Mouse (Mus musculus) left cerebral cortex, postnatal 14 days (tissue): Measurements from ENCODE around the gene Ankrd52. TPM values are rescaled to one million over a fixed set of nuclear protein-coding genes. Genes with fewer than 3 reads are reported as not detected.
"Not testable (repeated sequence)": the region's sequence is repeated elsewhere in the genome, so short reads cannot be mapped to it uniquely, and the experiment has no call there.

Source experiments
- DNase-seq, 2 experiments: peaks; one replicate each; pipeline ENCODE4 v3.0.0; 2021 to 2022; ENCODE audit warnings: low spot score in 2 of 2, mixed read lengths in 1 of 2
- intact Hi-C: fragments of 180-260 bp; cut with DNase I; formaldehyde crosslinking; loops from one replicate; pipeline ENCODE4 v1.15.1; 2025
- long read RNA-seq, 2 experiments: library from polyadenylated mRNA; stranded (forward); transcript quantifications; one replicate each; pipeline ENCODE4 v2.0.0; 2021
- total RNA-seq, 2 experiments: library from RNA; stranded (reverse); gene quantifications; 2 replicates each; pipeline ENCODE4 v1.2.3; 2021

Gene Ankrd52
- 10 to 100 TPM; 80.3 to 84.3 TPM for total RNA-seq
- long read RNA-seq, experiment 1, partial matches to known transcripts = 0 of 3 reads
- long read RNA-seq, experiment 1, other reads (novel, unspliced or antisense) = 3 of 3 reads
- long read RNA-seq, experiment 2, partial matches to known transcripts = 0 of 4 reads
- long read RNA-seq, experiment 2, other reads (novel, unspliced or antisense) = 4 of 4 reads

DNA sequence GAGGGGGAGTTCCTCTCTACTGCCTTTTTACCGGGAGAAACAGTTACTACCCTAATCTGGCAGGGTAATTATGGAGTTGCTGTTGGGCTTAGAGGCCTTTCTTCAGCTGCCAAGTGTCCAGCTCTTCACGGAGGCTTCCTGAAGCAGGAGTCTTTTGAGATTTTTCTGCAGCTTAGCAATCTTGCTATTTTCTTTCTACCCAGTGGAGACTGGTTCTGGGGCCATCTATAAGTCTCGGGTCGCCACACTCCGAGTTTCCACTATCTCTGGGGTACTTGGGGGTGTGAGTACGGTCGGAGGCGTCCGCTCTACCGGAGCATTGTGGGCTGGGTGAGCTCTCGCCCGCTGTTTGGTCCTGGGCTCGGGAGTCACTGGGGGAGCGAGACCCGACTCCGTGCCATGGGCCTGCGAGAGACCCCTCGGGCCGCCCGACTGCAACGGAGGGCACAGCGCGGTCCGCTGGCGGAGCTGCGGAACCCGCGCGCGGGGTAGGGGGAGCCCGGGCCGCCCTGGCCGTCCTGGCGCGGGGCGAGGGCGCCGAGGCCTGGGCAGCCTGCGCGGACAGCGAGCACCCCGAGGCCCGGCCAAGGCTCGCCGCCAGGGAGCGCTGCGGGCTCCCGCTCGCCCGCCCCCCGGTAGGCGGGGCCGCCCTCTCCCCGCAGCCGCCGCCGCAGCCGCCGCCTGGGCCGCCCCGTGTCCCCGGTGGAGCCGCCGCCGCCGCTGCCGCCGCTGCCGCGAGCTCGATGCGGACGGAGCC lies at the start of gene Ankrd52:
Gene Ankrd52 (plus strand): TSS at position 661 of the 757 bp plus-strand sequence.
- peak in 1 of 2 experiments; percentile 80 for DNase-seq
- intact Hi-C loops = loop anchor here (10.0 kb wide), 1 partner anchor 168 kb away; the partner anchor contains the start of genes Rpl41 and Zc3h10

DNA sequence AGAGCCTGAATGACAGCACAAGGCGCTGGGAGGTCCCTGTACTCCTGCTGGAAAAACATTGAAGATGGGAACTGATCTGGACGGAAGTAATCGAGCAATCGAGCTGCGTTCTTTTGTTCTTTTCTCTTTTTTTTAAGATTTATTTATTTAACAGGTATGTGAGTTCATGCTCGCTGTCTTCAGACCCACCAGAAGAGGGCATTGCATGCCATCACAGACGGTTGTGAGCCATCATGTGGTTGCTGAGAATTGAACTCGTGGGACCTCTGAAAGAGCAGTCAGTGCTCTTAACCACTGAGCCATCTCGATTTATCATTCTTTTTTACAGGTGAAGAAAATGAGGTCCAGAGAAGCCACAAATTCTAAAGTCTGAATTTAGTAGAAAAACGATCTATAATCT lies 49.3 kb upstream of the Ankrd52 start:
- intact Hi-C loops = no loop called here
- DNase-seq = no peak

DNA sequence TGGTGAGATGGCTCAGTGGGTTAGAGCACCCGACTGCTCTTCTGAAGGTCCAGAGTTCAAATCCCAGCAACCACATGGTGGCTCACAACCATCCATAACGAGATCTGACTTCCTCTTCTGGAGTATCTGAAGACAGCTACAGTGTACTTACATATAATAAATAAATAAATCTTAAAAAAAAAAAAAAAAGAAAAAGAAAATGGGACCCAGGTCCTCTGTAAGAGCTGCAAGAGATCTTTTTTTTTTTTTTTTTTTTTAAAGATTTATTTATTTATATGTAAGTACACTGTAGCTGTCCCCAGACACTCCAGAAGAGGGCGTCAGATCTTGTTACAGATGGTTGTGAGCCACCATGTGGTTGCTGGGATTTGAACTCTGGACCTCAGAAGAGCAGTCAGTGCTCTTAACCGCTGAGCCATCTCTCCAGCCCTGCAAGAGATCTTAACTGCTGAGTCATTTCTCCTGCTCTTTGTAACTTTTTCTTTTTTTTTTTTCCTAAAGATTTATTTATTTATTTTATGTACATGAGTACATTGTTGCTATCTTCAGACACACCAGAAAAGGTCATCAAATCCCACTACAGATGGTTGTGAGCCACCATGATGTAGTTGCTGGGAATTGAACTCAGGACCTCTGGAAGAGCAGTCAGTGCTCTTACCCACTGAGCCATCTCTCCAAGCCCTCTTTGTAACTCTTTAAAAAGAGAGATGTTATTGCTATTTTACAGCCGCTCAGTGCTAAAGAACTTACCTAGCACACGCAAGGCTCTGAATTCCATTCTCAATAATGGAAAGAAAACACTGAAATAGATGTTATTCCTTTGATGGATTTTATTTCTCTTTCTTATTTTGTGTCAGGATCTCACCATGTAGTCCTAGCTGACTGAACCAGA lies 44.3 kb upstream of the Ankrd52 start:
- intact Hi-C loops = loop anchor here (10.0 kb wide), 1 partner anchor 122 kb away; the partner anchor contains the start of gene Smarcc2
- DNase-seq = not testable (repeated sequence)

DNA sequence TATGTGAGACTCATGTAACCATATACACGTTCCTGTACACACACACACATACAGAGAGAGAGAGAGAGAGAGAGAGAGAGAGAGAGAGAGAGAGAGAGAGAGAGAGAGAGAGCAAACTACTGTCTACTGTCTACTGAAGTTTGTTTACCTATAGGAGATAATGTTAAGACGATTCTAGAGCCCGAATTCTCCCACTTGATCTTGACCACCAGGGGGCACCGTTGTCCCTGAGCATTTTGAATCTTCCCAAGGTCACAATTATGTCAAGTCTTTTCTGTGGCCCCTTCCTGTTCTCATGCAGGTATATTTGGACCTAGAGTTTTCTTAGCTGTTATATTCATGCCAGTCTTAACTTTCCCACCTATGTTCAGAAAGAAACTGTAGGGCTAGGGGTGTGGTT lies 41.3 kb upstream of the Ankrd52 start:
- DNase-seq = peak; percentile 47 to 73
- intact Hi-C loops = loop anchor here (10.0 kb wide), 1 partner anchor 119 kb away; the partner anchor contains the start of gene Smarcc2

DNA sequence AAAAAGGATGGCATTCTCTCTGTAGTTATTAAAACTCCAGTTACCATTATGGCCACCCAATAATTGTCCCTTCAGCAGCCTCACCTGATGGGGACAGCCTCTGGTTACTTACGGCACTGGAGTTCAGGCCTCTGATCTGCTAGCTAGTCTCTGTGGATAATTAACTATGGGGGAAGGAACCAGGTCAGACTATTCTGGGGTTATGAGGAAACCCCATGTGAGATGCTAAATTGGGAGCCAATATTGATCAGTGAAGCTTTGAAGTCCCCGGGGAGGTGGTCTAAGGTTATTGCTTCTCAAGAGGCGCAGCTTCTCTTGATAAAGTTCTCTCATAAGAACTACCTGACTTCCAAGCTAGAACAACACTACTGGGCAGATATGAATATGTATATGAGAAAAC lies 40.7 kb upstream of the Ankrd52 start:
- no peak for DNase-seq
- intact Hi-C loops = loop anchor here (10.0 kb wide), 1 partner anchor 119 kb away; the partner anchor contains the start of gene Smarcc2

DNA sequence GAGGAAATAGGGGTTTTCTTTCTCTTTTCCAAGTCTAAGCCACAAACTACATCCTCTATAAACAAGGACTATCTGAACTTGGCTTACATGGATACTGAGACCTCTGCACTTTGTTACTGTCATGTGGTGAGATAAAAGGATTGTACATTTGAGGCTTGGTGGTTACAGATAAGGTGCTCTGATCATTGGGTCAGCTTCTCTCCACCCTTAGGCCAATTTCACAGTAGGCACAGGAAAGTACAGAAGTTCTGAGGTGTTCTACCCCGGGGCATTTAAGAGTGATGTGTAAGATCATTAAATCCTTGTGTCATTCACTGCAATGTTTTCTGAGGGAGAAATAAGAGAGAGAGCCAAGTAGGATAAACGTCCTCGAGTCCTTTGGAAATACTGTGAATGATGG lies 40.3 kb upstream of the Ankrd52 start:
- intact Hi-C loops = loop anchor here (10.0 kb wide), 1 partner anchor 118 kb away; the partner anchor contains the start of gene Smarcc2
- DNase-seq = no peak

DNA sequence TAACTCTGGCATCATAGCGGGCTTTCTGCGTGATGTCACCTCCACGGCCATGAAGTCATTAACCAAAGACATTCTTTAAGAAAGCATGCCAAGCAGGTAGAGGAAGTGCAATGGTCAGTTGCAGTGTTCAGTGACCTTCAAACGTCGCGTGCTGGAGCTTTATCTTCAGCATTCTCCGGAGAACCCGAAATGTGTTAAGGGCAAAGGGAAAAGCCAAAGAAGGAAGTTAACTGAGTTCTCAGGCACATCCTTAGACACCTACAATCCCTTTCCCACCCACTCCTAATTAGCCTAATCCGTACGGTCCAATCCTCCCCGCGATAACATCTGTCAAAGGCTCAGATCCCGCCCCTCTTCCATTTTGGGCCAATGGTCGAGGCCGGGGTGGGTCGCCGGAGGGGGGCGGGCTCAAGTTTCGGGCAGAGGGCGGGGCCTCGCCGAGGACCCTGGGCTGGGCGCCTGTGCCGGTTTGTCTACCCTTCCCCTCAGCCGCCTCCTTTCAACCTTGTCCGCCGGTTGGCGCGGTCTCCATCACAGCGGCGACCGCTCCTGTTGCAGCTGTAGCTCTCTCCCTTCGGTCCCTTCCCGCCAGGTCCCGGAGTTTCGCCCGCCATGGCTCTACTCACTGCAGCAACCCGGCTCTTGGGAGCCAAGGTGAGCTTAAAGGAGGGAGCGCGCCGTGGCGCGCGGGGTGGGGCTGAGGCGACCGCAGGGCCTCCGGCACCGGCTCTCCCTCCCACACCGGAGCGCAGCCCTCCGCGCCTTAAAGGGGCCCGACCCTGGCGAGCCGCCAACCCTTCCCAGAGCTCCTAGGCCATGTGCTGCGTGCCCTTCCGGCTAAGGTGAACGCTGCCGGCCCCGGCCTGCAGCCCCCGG lies 39.4 kb upstream of the Ankrd52 start, which contains the start of gene Cs:
Gene Cs (plus strand): TSS at position 429 of the 876 bp plus-strand sequence.
- intact Hi-C loops = loop anchor here (10.0 kb wide), 1 partner anchor 117 kb away; the partner anchor contains the start of gene Smarcc2

DNA sequence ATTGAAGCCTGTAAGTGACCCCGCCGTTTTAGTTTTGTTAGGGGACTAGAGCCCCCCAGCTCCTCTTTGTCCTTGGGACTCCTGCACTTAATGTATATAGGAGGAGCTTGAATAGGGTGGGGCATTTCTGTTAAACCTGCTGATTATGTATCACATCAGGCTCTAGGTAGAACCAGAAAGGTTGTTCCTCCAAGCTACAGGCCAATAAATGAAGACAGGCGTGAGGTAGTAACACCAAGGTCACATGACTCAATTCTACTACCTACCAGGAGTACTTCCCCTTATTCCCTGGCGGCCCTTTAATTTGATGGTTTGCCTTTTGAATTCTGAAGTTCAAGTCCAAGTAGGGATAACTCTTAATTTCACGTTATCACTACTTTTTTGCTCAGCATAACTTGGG lies 38.5 kb upstream of the Ankrd52 start:
- no peak for DNase-seq
- intact Hi-C loops = loop anchor here (10.0 kb wide), 1 partner anchor 116 kb away; the partner anchor contains the start of gene Smarcc2

More for the DNA sequence above, 39.4 kb upstream of the Ankrd52 start, which contains the start of gene Cs:
- DNase-seq = peak; percentile 96 to 98

DNA sequence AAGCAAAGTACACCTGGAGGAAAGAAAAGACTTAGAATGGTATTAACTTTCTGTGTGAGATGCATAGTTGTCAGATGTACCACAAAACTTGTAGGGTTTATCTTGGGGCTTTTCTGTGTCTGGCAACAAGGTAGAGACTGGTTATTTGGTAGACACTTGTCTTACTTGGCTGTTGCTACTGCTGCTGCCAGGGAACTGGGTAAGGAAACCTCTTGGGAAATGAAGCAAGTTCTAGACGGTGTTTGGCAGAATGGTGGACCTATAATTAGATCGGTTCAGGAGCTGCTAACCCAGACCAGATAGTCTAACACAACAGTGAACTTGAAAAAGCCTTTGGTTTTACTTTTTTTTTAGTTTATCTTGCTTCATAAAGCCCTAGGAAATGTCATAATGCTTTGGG lies 38.0 kb upstream of the Ankrd52 start:
- DNase-seq = no peak
- intact Hi-C loops = loop anchor here (10.0 kb wide), 1 partner anchor 116 kb away; the partner anchor contains the start of gene Smarcc2

DNA sequence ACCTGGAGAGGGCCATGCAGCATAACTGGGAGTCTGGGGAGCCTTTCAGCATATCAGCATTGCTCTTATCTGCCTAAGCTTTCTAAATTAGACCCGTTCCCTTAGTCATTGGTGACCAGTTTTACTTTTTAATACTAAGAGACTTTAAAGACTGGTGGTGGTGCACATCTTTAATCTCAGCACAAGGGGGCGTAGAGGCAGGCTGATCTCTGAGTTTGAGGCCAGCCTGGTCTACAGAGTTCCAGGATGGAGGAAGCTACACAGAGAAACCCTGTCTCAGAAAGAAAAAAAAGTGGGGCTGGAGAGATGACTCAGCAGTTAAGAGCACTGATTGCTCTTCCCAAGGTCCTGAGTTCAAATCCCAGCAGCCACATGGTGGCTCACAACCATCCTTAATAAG lies 36.7 kb upstream of the Ankrd52 start:
- intact Hi-C loops = no loop called here
- no peak for DNase-seq

DNA sequence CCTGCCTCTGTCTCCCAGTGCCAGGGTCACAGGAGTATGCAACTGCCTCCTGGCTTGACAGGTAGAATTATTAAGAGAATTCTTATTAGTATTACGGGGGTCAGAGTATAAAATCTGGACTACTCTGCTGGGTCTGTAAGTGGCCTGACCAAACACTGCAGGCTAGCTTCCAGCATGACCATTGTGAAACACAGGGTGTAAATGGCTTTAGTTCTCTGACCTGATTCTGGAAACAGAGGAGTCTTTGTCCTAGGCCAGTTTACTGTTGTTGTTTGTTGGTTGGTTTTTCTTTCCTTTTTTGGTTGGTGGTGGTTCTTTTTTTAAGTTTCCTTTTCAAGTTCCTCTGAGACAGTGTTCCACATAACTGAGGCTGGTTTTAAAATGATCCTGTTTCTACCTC lies 33.5 kb upstream of the Ankrd52 start:
- no peak for DNase-seq

DNA sequence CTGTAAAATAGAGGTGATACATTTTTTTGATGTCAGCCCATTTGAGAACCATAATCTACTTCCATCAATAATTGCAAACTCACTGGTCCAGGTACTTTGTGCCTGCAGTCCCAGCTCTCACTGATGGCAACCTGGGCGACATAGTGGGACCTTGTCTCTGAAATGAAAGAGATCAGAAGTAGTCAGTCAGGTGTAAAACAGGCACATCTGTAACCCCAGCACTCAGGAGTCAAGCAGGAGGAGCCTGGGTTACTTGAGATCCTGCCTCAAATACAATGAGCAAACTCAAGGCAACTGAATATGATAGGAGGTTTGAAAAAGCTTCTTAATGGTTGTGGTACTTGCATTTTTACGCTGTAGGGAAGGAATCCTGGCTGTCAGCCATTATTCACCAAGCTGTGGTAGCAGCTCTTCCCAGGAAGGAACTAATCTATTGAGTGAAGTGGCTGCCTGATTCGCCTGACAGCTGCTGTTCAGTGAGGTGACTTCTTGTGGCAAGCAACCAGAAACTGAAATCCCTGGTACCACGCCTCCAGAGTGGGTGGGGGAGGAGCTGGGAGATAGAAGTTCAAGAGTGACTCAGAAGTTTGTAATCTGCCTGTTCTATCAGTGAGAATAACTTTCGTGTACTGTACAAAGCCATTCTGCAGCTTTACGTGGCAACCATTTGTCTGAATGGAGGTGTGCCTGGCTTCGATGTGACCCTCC lies 32.2 kb upstream of the Ankrd52 start:
- peak in 1 of 2 experiments; percentile 71 for DNase-seq
- intact Hi-C loops = no loop called here

More for the DNA sequence above, 33.5 kb upstream of the Ankrd52 start:
- intact Hi-C loops = no loop called here

DNA sequence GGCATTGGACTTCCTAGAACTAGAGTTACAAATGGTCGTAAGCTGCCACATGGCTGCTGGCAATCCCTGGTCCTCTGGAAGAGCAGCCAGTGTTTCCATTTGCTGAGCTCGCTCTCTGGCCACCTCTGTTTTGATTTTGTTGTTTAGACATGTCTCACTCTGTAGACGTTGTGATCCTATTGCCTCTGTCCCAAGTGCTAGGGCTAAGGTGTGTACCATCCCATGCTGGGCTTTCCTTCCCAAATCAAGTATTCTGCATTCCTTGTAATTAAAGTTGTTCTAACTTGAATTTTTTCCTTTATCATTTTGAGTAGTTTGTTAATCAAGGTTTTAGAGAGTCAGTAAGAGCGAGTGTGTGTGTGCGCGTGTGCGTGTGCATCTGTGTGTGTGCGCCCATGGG lies 29.4 kb upstream of the Ankrd52 start:
- no peak for DNase-seq
- intact Hi-C loops = no loop called here

DNA sequence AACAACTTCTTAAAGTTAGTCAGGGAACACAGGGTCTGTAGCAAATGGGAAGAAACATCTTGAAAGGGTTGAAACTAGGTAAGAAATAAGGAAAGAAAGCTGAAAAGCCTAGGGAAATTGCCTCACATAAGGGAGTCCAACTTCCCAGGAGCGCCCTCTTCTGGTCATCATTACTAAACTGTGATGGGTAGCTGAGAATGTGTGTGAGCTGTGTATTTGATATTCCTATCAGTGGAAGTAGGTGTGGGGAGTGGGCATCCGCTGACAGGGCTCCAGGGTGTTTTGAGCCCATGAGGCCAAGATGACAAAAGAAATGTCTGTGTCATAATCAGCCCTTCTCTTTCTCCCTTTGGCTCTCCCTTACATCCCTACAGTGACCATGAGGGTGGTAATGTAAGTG lies 18.1 kb upstream of the Ankrd52 start:
- peak; percentile 68 to 71 for DNase-seq
- intact Hi-C loops = no loop called here

DNA sequence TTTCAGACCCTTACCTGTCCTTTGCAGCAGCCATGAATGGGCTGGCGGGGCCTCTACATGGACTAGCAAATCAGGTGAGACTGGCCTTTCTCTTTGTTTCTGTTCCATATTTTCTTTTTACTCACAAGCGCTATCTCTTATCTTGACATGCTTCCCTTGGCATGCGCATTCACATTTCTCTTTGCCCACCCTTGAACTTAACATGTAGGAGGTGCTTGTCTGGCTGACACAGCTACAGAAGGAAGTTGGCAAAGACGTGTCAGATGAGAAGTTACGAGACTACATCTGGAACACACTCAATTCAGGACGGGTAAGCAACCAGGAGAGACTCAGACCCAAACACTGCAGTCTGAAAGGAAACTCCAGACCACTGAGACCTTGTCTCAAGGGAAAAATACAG lies 17.7 kb upstream of the Ankrd52 start:
- no peak for DNase-seq
- intact Hi-C loops = no loop called here

DNA sequence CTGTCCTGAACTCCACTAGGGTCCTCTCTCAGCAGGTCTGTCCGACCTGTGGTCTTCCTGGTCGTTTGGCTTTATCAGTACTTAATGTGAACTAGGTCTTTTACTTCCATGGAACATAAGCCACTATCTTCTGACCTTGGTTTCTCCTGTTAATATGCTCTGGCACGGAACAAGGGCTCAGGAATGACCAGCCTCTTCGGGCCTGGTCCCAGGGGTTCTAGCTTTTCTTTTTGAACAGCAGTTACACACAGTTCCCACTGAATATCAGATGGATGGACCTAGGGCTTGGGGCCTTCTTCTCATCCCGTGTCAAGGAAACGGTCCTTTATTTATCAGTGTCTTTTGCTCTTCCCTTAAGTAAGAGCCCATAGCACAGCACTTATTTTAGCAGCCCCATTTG lies 15.1 kb upstream of the Ankrd52 start:
- DNase-seq = no peak

DNA sequence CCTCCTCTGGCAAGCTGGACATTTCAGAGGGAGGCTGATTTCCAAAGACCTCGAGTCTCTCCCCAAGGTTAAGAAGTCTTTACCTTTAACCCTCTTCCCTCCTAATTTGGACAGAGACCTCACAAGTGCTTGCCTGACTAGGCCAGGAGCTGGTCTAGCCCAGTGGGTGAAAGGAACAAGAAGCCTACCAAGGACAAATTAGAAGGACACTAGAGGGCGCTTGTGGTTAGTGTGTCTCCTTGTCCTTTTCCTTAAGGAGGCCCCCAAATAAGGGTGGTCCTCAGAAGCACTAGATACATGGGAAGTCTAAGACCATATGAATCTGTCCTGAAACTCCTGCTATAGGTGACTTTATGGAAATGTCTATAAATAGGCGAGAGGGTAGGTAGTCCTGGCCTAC lies 14.3 kb upstream of the Ankrd52 start:
- peak in 1 of 2 experiments; percentile 48 for DNase-seq
- intact Hi-C loops = no loop called here

More for the DNA sequence above, 15.1 kb upstream of the Ankrd52 start:
- intact Hi-C loops = no loop called here
